ENCODE assay signal across 8 mouse cellular contexts in the genomic region with DNA sequence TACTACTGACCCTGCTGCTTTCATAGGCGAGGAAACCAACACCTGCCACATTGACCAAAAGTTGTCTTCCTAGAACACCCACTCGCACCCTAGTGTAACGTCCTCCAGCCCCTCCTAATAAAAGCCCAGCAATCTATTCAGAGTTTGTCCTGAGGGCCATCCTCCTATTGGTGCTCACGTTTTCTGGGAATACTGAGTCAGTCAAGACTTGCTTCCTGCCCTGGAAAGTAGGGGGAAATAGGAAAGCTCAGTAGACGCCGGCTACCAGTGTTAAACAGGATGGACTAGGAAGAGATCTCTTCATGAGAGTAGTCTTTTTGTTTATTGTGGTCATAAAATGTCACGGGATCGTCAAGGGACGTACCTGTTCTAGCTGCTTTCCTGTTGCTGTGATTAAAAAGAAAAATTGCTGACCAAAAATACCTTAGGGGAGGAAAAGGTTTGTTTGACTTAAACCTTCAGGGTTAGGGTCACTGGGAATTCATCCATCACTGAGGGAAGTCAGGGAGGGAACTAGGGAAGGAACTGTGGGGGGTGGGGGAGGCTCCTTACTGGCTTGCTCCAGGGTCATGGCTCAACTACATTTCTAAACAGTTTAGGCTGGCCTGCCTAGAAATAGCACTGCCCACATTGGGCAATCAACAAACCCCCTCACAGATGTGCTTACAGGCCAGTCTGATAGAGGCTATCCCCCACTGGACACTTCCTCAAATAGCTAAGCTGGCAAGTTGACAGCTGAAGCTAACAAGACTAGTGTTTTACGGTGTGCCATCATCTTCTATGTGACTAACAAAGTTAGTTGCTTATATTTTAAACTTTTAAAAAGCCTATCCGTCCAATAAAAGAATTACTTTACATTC. TPM values are rescaled to one million over a fixed set of nuclear protein-coding genes. Genes with fewer than 3 reads are reported as not detected.
DNase-seq lines count a peak whose midpoint lies in the region; ATAC-seq lines count a peak whose summit lies in the region.

No protein-coding gene starts in this region.

- no peaks in the 10 kb centered on the region for H3K9me3 ChIP-seq in kidney, embryonic 15.5 days (replicated peaks)
- no peaks in the 10 kb centered on the region for H3K9me3 ChIP-seq in hindbrain, embryonic 16.5 days (ENCODE audit: control insufficient read depth, low read length)
- no peaks in the 10 kb centered on the region for H3K9me3 ChIP-seq in midbrain, embryonic 13.5 days

- H3K9ac ChIP-seq in kidney, embryonic 15.5 days = peak overlapping the region; percentile 95
- peak overlapping the region; percentile 99 for H3K9ac ChIP-seq in hindbrain, embryonic 16.5 days (ENCODE audit: low read depth, low read length)
- H3K9ac ChIP-seq in midbrain, embryonic 13.5 days (replicated peaks) = peak overlapping the region; percentile 100

- peaks cover 15% of the 10 kb centered on the region for H3K36me3 ChIP-seq in kidney, embryonic 15.5 days
- H3K36me3 ChIP-seq in hindbrain, embryonic 16.5 days (ENCODE audit: control insufficient read depth, insufficient read depth, low read length) = peaks cover 5% of the 10 kb centered on the region
- H3K36me3 ChIP-seq in midbrain, embryonic 13.5 days = peaks cover 8% of the 10 kb centered on the region

- peak overlapping the region; percentile 100 for H3K27ac ChIP-seq in kidney, embryonic 15.5 days
- peak overlapping the region; percentile 99 for H3K27ac ChIP-seq in hindbrain, embryonic 16.5 days (ENCODE audit: low read depth, low read length)
- peak overlapping the region; percentile 100 for H3K27ac ChIP-seq in midbrain, embryonic 13.5 days

- peaks cover 15% of the 10 kb centered on the region for H3K27me3 ChIP-seq in kidney, embryonic 15.5 days
- no peaks in the 10 kb centered on the region for H3K27me3 ChIP-seq in hindbrain, embryonic 16.5 days (replicated peaks; ENCODE audit: control insufficient read depth, insufficient read depth, low read length)
- peaks cover 8% of the 10 kb centered on the region for H3K27me3 ChIP-seq in midbrain, embryonic 13.5 days

- H3K4me3 ChIP-seq in kidney, embryonic 15.5 days (replicated peaks) = peak overlapping the region; percentile 81
- peak overlapping the region; percentile 95 for H3K4me3 ChIP-seq in hindbrain, embryonic 16.5 days (ENCODE audit: low read length)
- peak overlapping the region; percentile 93 for H3K4me3 ChIP-seq in midbrain, embryonic 13.5 days (replicated peaks)

- H3K4me1 ChIP-seq in kidney, embryonic 15.5 days = peaks cover 33% of the 10 kb centered on the region
- peaks cover 16% of the 10 kb centered on the region for H3K4me1 ChIP-seq in hindbrain, embryonic 16.5 days (ENCODE audit: control insufficient read depth, insufficient read depth, low read depth, low read length)
- H3K4me1 ChIP-seq in midbrain, embryonic 13.5 days (replicated peaks) = peaks cover 28% of the 10 kb centered on the region

- no peak for DNase-seq in kidney, adult 18-20 months
- peak; percentile 53 for DNase-seq in embryo, embryonic 10.5 days (ENCODE audit: low spot score)
- no peak for DNase-seq in right cerebral cortex, postnatal 25 days
- DNase-seq in urinary bladder, postnatal 36 days (ENCODE audit: low spot score in 2 of 2) = no peak
- DNase-seq in cerebellum, postnatal 4 days (ENCODE audit: low spot score in 2 of 2) = no peak

- ATAC-seq in kidney, embryonic 15.5 days (replicated peaks; ENCODE audit: low FRiP score) = no peak
- no peak for ATAC-seq in hindbrain, embryonic 16.5 days
- ATAC-seq in midbrain, embryonic 13.5 days = no peak

- peak overlapping the region; percentile 94 for H3K4me2 ChIP-seq in kidney, embryonic 15.5 days
- peak overlapping the region; percentile 79 for H3K4me2 ChIP-seq in hindbrain, embryonic 16.5 days (ENCODE audit: low read length)
- H3K4me2 ChIP-seq in midbrain, embryonic 13.5 days (replicated peaks) = peak overlapping the region; percentile 72

- WGBS in kidney, embryonic 15.5 days = 13% methylated on average over 11 of the region's 11 CpGs
- 44% methylated on average over 11 of the region's 11 CpGs for WGBS in hindbrain, embryonic 16.5 days
- 51% methylated on average over 11 of the region's 11 CpGs for WGBS in midbrain, embryonic 13.5 days

RNA-seq across cellular contexts. Expression of a gene that starts 0.9 kb away (rescaled TPM):
- polyA plus RNA-seq in kidney, embryonic 15.5 days (2015; fragmentation: Nextera tagmentation; extraction: Ambion mirVana) = 21.6 TPM in 2 replicates
- 32.5 and 36.1 TPM in 2 replicates for polyA plus RNA-seq in hindbrain, embryonic 16.5 days (2015; fragmentation: Nextera tagmentation; extraction: Ambion mirVana)
- polyA plus RNA-seq in midbrain, embryonic 13.5 days (2015; fragmentation: Nextera tagmentation; extraction: Ambion mirVana) = 42.3 and 44.0 TPM in 2 replicates

RNA-seq across cellular contexts. Expression of a gene that starts 26.3 kb away (rescaled TPM):
- polyA plus RNA-seq in kidney, embryonic 15.5 days (2015; fragmentation: Nextera tagmentation; extraction: Ambion mirVana) = 3.7 and 4.4 TPM in 2 replicates
- 0.76 and 1.2 TPM in 2 replicates for polyA plus RNA-seq in hindbrain, embryonic 16.5 days (2015; fragmentation: Nextera tagmentation; extraction: Ambion mirVana)
- 0.11 and 0.21 TPM in 2 replicates for polyA plus RNA-seq in midbrain, embryonic 13.5 days (2015; fragmentation: Nextera tagmentation; extraction: Ambion mirVana)

RNA-seq across cellular contexts. Expression of a gene that starts 34.7 kb away (rescaled TPM):
- 10.6 and 12.1 TPM in 2 replicates for polyA plus RNA-seq in kidney, embryonic 15.5 days (2015; fragmentation: Nextera tagmentation; extraction: Ambion mirVana)
- 15.7 and 16.9 TPM in 2 replicates for polyA plus RNA-seq in hindbrain, embryonic 16.5 days (2015; fragmentation: Nextera tagmentation; extraction: Ambion mirVana)
- 6.2 and 8.1 TPM in 2 replicates for polyA plus RNA-seq in midbrain, embryonic 13.5 days (2015; fragmentation: Nextera tagmentation; extraction: Ambion mirVana)

RNA-seq across cellular contexts. Expression of a gene that starts 41.9 kb away (rescaled TPM):
- not detected in 2 replicates for polyA plus RNA-seq in kidney, embryonic 15.5 days (2015; fragmentation: Nextera tagmentation; extraction: Ambion mirVana)
- 0.94 and 1.1 TPM in 2 replicates for polyA plus RNA-seq in hindbrain, embryonic 16.5 days (2015; fragmentation: Nextera tagmentation; extraction: Ambion mirVana)
- not detected in 2 replicates for polyA plus RNA-seq in midbrain, embryonic 13.5 days (2015; fragmentation: Nextera tagmentation; extraction: Ambion mirVana)

RNA-seq across cellular contexts. Expression of a gene that starts 43.2 kb away (rescaled TPM):
- 15.6 and 15.8 TPM in 2 replicates for polyA plus RNA-seq in kidney, embryonic 15.5 days (2015; fragmentation: Nextera tagmentation; extraction: Ambion mirVana)
- 13.3 and 14.7 TPM in 2 replicates for polyA plus RNA-seq in hindbrain, embryonic 16.5 days (2015; fragmentation: Nextera tagmentation; extraction: Ambion mirVana)
- 14.9 and 15.6 TPM in 2 replicates for polyA plus RNA-seq in midbrain, embryonic 13.5 days (2015; fragmentation: Nextera tagmentation; extraction: Ambion mirVana)
